Mouse (Mus musculus): ENCODE data around the gene Isg20. TPM values are rescaled to one million over a fixed set of nuclear protein-coding genes. Genes with fewer than 3 reads are reported as not detected.

Gene Isg20
- polyA plus RNA-seq, 1 experiment: 75.3 TPM

- TF ChIP-seq CTCF (IDR thresholded peaks at IDR 0.05; ENCODE audit: insufficient read depth, low read length) (no peak), POLR2A (IDR thresholded peaks at IDR 0.05; ENCODE audit: borderline replicate concordance, extremely low read depth, low read depth, low read length) (peak; percentile 28; the same call in 1 of the 2 replicates)
Measured at GRCm38 (mm10) chr7:78895653-78896333, 17.4 kb upstream of the Isg20 start, which contains the start of gene Aen. Gene Aen, plus strand, starts transcription at chr7:78895854.

GRCm38 (mm10) chr7:78897567-78897966, 15.7 kb upstream of the Isg20 start:
- no peak for TF ChIP-seq CTCF (IDR thresholded peaks at IDR 0.05; ENCODE audit: insufficient read depth, low read length)
- no peak for TF ChIP-seq POLR2A (IDR thresholded peaks at IDR 0.05; ENCODE audit: borderline replicate concordance, extremely low read depth, low read depth, low read length)
- WGBS: 93% methylated on average over 3 of the region's 3 CpGs
- no peak for DNase-seq
- Histone ChIP-seq H3K4me3 (replicated peaks; ENCODE audit: extremely low read depth, low read depth, low read length) (no peak overlapping the region), H3K4me1 (ENCODE audit: control insufficient read depth, insufficient read depth, low read length) (peaks cover 8% of the 10 kb centered on the region)

More at GRCm38 (mm10) chr7:78895653-78896333, 17.4 kb upstream of the Isg20 start, which contains the start of gene Aen:
- peak within 1 kb of the TSS; percentile 71 for H3K4me3 ChIP-seq (replicated peaks; ENCODE audit: extremely low read depth, low read depth, low read length)
- peak; percentile 98 for DNase-seq
- 2% methylated on average over 53 of the region's 53 CpGs for WGBS
- H3K4me1 ChIP-seq (ENCODE audit: control insufficient read depth, insufficient read depth, low read length): peaks cover 8% of the 10 kb centered on the region

GRCm38 (mm10) chr7:78903174-78903870, 9.9 kb upstream of the Isg20 start:
- TF ChIP-seq POLR2A (IDR thresholded peaks at IDR 0.05; ENCODE audit: borderline replicate concordance, extremely low read depth, low read depth, low read length): no peak
- no peak for TF ChIP-seq CTCF (IDR thresholded peaks at IDR 0.05; ENCODE audit: insufficient read depth, low read length)
- Histone ChIP-seq H3K4me3 (replicated peaks; ENCODE audit: extremely low read depth, low read depth, low read length) (no peak overlapping the region), H3K4me1 (ENCODE audit: control insufficient read depth, insufficient read depth, low read length) (peaks cover 4% of the 10 kb centered on the region; the same call in 1 of the 2 replicates)
- no peak for DNase-seq
- 79% methylated on average over 6 of the region's 6 CpGs for WGBS

GRCm38 (mm10) chr7:78904175-78904574, 9.0 kb upstream of the Isg20 start:
- 71% methylated on average over 2 of the region's 2 CpGs for WGBS
- peaks cover 4% of the 10 kb centered on the region; the same call in 1 of the 2 replicates for H3K4me1 ChIP-seq (ENCODE audit: control insufficient read depth, insufficient read depth, low read length)
- no peak overlapping the region for H3K4me3 ChIP-seq (replicated peaks; ENCODE audit: extremely low read depth, low read depth, low read length)
- no peak for DNase-seq
- TF ChIP-seq POLR2A (IDR thresholded peaks at IDR 0.05; ENCODE audit: borderline replicate concordance, extremely low read depth, low read depth, low read length) (no peak), CTCF (IDR thresholded peaks at IDR 0.05; ENCODE audit: insufficient read depth, low read length) (no peak)

GRCm38 (mm10) chr7:78909026-78909425, 4.2 kb upstream of the Isg20 start:
- Histone ChIP-seq H3K4me1 (ENCODE audit: control insufficient read depth, insufficient read depth, low read length) (peaks cover 8% of the 10 kb centered on the region), H3K4me3 (replicated peaks; ENCODE audit: extremely low read depth, low read depth, low read length) (no peak overlapping the region)
- DNase-seq: no peak
- 89% methylated on average over 6 of the region's 6 CpGs for WGBS
- no peak for TF ChIP-seq CTCF (IDR thresholded peaks at IDR 0.05; ENCODE audit: insufficient read depth, low read length)
- no peak for TF ChIP-seq POLR2A (IDR thresholded peaks at IDR 0.05; ENCODE audit: borderline replicate concordance, extremely low read depth, low read depth, low read length)

GRCm38 (mm10) chr7:78910336-78911098, 2.7 kb upstream of the Isg20 start:
- TF ChIP-seq CTCF (IDR thresholded peaks at IDR 0.05; ENCODE audit: insufficient read depth, low read length) (no peak), POLR2A (IDR thresholded peaks at IDR 0.05; ENCODE audit: borderline replicate concordance, extremely low read depth, low read depth, low read length) (no peak)
- no peak for DNase-seq
- no peak overlapping the region for H3K4me3 ChIP-seq (replicated peaks; ENCODE audit: extremely low read depth, low read depth, low read length)
- H3K4me1 ChIP-seq (ENCODE audit: control insufficient read depth, insufficient read depth, low read length): peaks cover 18% of the 10 kb centered on the region
- 54% methylated on average over 6 of the region's 6 CpGs for WGBS

- 86% methylated on average over 4 of the region's 4 CpGs for WGBS
- no peak overlapping the region for H3K4me3 ChIP-seq (replicated peaks; ENCODE audit: extremely low read depth, low read depth, low read length)
- TF ChIP-seq POLR2A (IDR thresholded peaks at IDR 0.05; ENCODE audit: borderline replicate concordance, extremely low read depth, low read depth, low read length) (no peak), CTCF (IDR thresholded peaks at IDR 0.05; ENCODE audit: insufficient read depth, low read length) (no peak)
- H3K4me1 ChIP-seq (ENCODE audit: control insufficient read depth, insufficient read depth, low read length): peaks cover 18% of the 10 kb centered on the region
- DNase-seq: no peak
Measured at GRCm38 (mm10) chr7:78911209-78911608, 2.0 kb upstream of the Isg20 start.

GRCm38 (mm10) chr7:78912253-78912973, 811 bp upstream of the Isg20 start:
- H3K4me3 ChIP-seq (replicated peaks; ENCODE audit: extremely low read depth, low read depth, low read length): peak overlapping the region; percentile 43
- no peak for DNase-seq
- 11% methylated on average over 20 of the region's 20 CpGs for whole genome bisulfite sequencing
- H3K4me1 ChIP-seq (ENCODE audit: control insufficient read depth, insufficient read depth, low read length): peaks cover 18% of the 10 kb centered on the region
- TF ChIP-seq CTCF (IDR thresholded peaks at IDR 0.05; ENCODE audit: insufficient read depth, low read length): no peak
- no peak for TF ChIP-seq POLR2A (IDR thresholded peaks at IDR 0.05; ENCODE audit: borderline replicate concordance, extremely low read depth, low read depth, low read length)

All from lung, adult 2 months (tissue).